9 mouse cellular contexts compared by ENCODE assay signal in the genomic region with DNA sequence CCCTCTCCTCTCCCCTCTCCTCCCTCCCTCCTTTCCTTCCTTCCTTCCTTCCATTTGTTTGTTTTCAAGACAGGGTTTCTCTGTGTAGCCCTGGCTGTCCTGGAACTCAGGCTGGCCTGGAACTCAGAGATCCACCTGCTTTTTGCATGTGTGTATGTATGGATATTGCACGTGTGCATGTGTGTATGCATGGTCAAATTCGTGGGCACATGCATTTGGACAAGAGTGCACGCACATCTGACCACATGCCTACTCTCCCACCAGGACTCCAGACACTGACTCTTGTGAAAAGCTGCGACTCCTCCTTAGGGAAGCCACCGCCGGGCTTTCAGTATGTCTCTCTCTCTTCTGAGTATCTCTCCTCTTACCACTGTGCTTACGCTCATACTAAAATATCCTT. TPM values are rescaled to one million over a fixed set of nuclear protein-coding genes. Genes with fewer than 3 reads are reported as not detected.
DNase-seq lines count a peak whose midpoint lies in the region; ATAC-seq lines count a peak whose summit lies in the region.
"Had no signal": no experiment of that assay in that cellular context is flagged by ENCODE, and none has a peak within 500 bp of the region (broad histone marks: within the 10 kb centered on the region; RNA-seq: fewer than 3 reads in every experiment).

No protein-coding gene starts in this region.

- peak overlapping the region; percentile 82 for H3K27ac ChIP-seq in heart, embryonic 13.5 days (replicated peaks)
- peak overlapping the region; percentile 88; the same call in 1 of the 2 replicates for H3K27ac ChIP-seq in lung, embryonic 16.5 days (ENCODE audit: low read length)
- no peak overlapping the region for H3K27ac ChIP-seq in limb, embryonic 13.5 days

- no peak overlapping the region for H3K9ac ChIP-seq in heart, embryonic 13.5 days
- H3K9ac ChIP-seq in lung, embryonic 16.5 days (ENCODE audit: low read length), result no peak overlapping the region
- H3K9ac ChIP-seq in limb, embryonic 13.5 days, result no peak overlapping the region
- H3K9ac ChIP-seq: limb, embryonic 15.5 days had no signal

- DNase-seq in heart, adult 8-10 months (ENCODE audit: low spot score), result no peak
- no peak for DNase-seq in lung, postnatal 10 days
- peak; percentile 59 for DNase-seq in R1 (ENCODE audit: low read depth, low spot score)
- no peak for DNase-seq in left cerebral cortex, postnatal 25 days (ENCODE audit: low spot score in 2 of 2)

- H3K9me3 ChIP-seq in heart, embryonic 13.5 days, result no peaks in the 10 kb centered on the region
- no peaks in the 10 kb centered on the region for H3K9me3 ChIP-seq in lung, embryonic 16.5 days (ENCODE audit: control insufficient read depth, low read length)
- no peaks in the 10 kb centered on the region for H3K9me3 ChIP-seq in limb, embryonic 13.5 days
- H3K9me3 ChIP-seq: limb, embryonic 15.5 days had no signal

- H3K4me1 ChIP-seq in heart, embryonic 13.5 days, result peaks cover 32% of the 10 kb centered on the region
- peaks cover 2% of the 10 kb centered on the region; the same call in 1 of the 2 replicates for H3K4me1 ChIP-seq in lung, embryonic 16.5 days (replicated peaks; ENCODE audit: control insufficient read depth, insufficient read depth, low read length)
- H3K4me1 ChIP-seq in limb, embryonic 13.5 days, result peaks cover 7% of the 10 kb centered on the region

- H3K4me2 ChIP-seq in heart, embryonic 13.5 days, result no peak overlapping the region
- H3K4me2 ChIP-seq in lung, embryonic 16.5 days (ENCODE audit: low read depth, low read length), result no peak overlapping the region
- no peak overlapping the region for H3K4me2 ChIP-seq in limb, embryonic 13.5 days (replicated peaks)

- no peak for ATAC-seq in heart, embryonic 13.5 days (ENCODE audit: extremely low read depth, insufficient number of reproducible peaks, low FRiP score, low TSS enrichment)
- ATAC-seq in lung, embryonic 16.5 days (ENCODE audit: low read depth), result no peak
- ATAC-seq in limb, embryonic 13.5 days (ENCODE audit: low FRiP score, low read depth), result peak; percentile 32; the same call in 1 of the 2 replicates

- no peaks in the 10 kb centered on the region for H3K36me3 ChIP-seq in heart, embryonic 13.5 days
- no peaks in the 10 kb centered on the region for H3K36me3 ChIP-seq in lung, embryonic 16.5 days (ENCODE audit: control insufficient read depth, insufficient read depth, low read length)
- no peaks in the 10 kb centered on the region for H3K36me3 ChIP-seq in limb, embryonic 13.5 days
- H3K36me3 ChIP-seq: limb, embryonic 15.5 days had no signal

- H3K27me3 ChIP-seq in heart, embryonic 13.5 days (replicated peaks), result no peaks in the 10 kb centered on the region
- no peaks in the 10 kb centered on the region for H3K27me3 ChIP-seq in lung, embryonic 16.5 days (ENCODE audit: control insufficient read depth, insufficient read depth, low read depth, low read length)
- no peaks in the 10 kb centered on the region for H3K27me3 ChIP-seq in limb, embryonic 13.5 days
- H3K27me3 ChIP-seq: limb, embryonic 15.5 days had no signal

- H3K4me3 ChIP-seq in heart, embryonic 13.5 days, result no peak overlapping the region
- no peak overlapping the region for H3K4me3 ChIP-seq in lung, embryonic 16.5 days (ENCODE audit: low read length)
- H3K4me3 ChIP-seq in limb, embryonic 13.5 days, result no peak overlapping the region
- H3K4me3 ChIP-seq: myocyte had no signal

- WGBS in heart, embryonic 13.5 days, result 67% methylated on average over 7 of the region's 7 CpGs
- WGBS in lung, embryonic 16.5 days, result 70% methylated on average over 7 of the region's 7 CpGs
- 72% methylated on average over 7 of the region's 7 CpGs for WGBS in limb, embryonic 13.5 days

- intact Hi-C loops in left cerebral cortex, postnatal 25 days (cut with DNase I), result no loop called here

RNA-seq across cellular contexts. Expression of a gene that starts 0.3 kb away (rescaled TPM):
- polyA plus RNA-seq in heart, embryonic 13.5 days (2015; fragmentation: Nextera tagmentation; extraction: Ambion mirVana), result 25.2 and 33.6 TPM in 2 replicates
- 10 to 100 TPM; 53.7 to 69.1 (median 61.2) TPM for total RNA-seq in heart, adult 8-10 months (2022)
- 43.4 and 46.4 TPM in 2 replicates for polyA plus RNA-seq in lung, embryonic 16.5 days (2015; fragmentation: Nextera tagmentation; extraction: Ambion mirVana)
- 35.5 and 36.8 TPM in 2 replicates for polyA plus RNA-seq in limb, embryonic 13.5 days (2015; fragmentation: Nextera tagmentation; extraction: Ambion mirVana)
- 10 to 100 TPM; 36.6 to 40.2 TPM for total RNA-seq in left cerebral cortex, postnatal 25 days (2021)
